Mouse (Mus musculus): ENCODE data around the gene Zbed6. TPM values are rescaled to one million over a fixed set of nuclear protein-coding genes. Genes with fewer than 3 reads are reported as not detected.

Gene Zbed6
- total and polyA plus RNA-seq, 2 experiments from 2014 or later = 0.15 to 6.0 TPM

DNA sequence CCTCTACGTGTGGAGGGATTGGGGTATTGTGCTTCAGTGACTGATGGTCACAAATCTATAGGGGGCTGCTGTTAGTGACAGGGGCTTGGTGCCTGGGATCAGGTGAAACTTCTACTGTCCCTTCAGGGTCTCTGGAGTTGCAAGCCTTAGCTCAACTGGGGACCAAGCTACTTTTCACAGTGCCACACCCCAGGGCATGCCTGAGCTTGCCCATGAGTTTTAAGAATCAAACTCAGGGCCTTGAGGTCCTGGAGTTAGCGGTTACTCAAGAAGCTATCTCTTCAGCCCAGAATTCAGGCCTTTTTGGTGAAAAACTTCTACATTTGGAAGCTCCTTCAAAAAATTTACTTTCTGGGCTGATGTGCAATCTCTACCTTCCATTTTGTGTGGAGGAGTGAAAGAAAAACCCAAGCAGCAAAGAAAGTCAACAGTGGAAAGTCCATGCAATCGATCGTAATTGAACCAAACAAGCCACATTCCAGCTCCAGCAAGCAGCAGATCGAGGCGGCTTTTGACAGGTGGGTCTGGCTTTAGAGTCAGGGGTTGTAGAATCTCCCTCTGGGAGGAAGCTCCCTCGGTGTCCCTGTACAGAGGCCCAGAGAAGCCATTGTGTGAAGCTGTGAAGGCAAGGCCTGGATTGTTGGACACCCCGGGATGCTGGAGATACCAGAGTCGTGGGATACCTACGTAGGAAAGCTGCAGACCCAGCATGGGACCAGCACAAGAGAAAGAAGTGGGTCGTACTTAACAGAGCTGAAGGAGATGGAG is 3.7 kb upstream of the Zbed6 start:
- Histone ChIP-seq H3K4me2 (ENCODE audit: low read depth, low read length) (no peak overlapping the region), H3K4me3 (ENCODE audit: low read length) (no peak overlapping the region), H3K36me3 (ENCODE audit: insufficient read depth, low read length) (no peaks in the 10 kb centered on the region), H3K9me3 (ENCODE audit: low read length) (no peaks in the 10 kb centered on the region), H3K27me3 (ENCODE audit: insufficient read depth, low read length) (no peaks in the 10 kb centered on the region), H3K9ac (replicated peaks; ENCODE audit: low read length) (no peak overlapping the region), H3K4me1 (ENCODE audit: insufficient read depth, low read length) (peaks cover 7% of the 10 kb centered on the region), H3K27ac (no peak overlapping the region)
- 59% methylated on average over 11 of the region's 11 CpGs for WGBS
- DNase-seq (ENCODE audit: low spot score) (no peak), ATAC-seq (no peak)
- no peak for TF ChIP-seq CTCF (IDR thresholded peaks at IDR 0.05; ENCODE audit: low read depth)

- Histone ChIP-seq H3K27me3 (ENCODE audit: insufficient read depth, low read length) (no peaks in the 10 kb centered on the region), H3K4me2 (ENCODE audit: low read depth, low read length) (no peak overlapping the region), H3K27ac (no peak overlapping the region), H3K9ac (replicated peaks; ENCODE audit: low read length) (no peak overlapping the region), H3K9me3 (ENCODE audit: low read length) (no peaks in the 10 kb centered on the region), H3K4me3 (ENCODE audit: low read length) (no peak overlapping the region), H3K36me3 (ENCODE audit: insufficient read depth, low read length) (no peaks in the 10 kb centered on the region; the same call in 1 of the 2 replicates), H3K4me1 (ENCODE audit: insufficient read depth, low read length) (peaks cover 8% of the 10 kb centered on the region)
- ATAC-seq (no peak), DNase-seq (ENCODE audit: low spot score) (no peak)
- TF ChIP-seq CTCF (IDR thresholded peaks at IDR 0.05; ENCODE audit: low read depth) = no peak
- WGBS = 81% methylated on average over 4 of the region's 4 CpGs
Measured at GRCm38 (mm10) chr1:133663427-133663826, 2.7 kb upstream of the Zbed6 start.

GRCm38 (mm10) chr1:133662941-133663340 is 2.3 kb upstream of the Zbed6 start:
- Histone ChIP-seq H3K27ac (no peak overlapping the region), H3K4me2 (ENCODE audit: low read depth, low read length) (no peak overlapping the region), H3K4me3 (ENCODE audit: low read length) (no peak overlapping the region), H3K36me3 (ENCODE audit: insufficient read depth, low read length) (peaks cover under 1% of the 10 kb centered on the region; the same call in 1 of the 2 replicates), H3K27me3 (ENCODE audit: insufficient read depth, low read length) (no peaks in the 10 kb centered on the region), H3K9me3 (ENCODE audit: low read length) (no peaks in the 10 kb centered on the region), H3K9ac (replicated peaks; ENCODE audit: low read length) (no peak overlapping the region), H3K4me1 (ENCODE audit: insufficient read depth, low read length) (peaks cover 8% of the 10 kb centered on the region)
- ATAC-seq = no peak
- TF ChIP-seq CTCF (IDR thresholded peaks at IDR 0.05; ENCODE audit: low read depth) = no peak
- no peak for DNase-seq (ENCODE audit: low spot score)
- 98% methylated on average over 7 of the region's 7 CpGs for WGBS

DNA sequence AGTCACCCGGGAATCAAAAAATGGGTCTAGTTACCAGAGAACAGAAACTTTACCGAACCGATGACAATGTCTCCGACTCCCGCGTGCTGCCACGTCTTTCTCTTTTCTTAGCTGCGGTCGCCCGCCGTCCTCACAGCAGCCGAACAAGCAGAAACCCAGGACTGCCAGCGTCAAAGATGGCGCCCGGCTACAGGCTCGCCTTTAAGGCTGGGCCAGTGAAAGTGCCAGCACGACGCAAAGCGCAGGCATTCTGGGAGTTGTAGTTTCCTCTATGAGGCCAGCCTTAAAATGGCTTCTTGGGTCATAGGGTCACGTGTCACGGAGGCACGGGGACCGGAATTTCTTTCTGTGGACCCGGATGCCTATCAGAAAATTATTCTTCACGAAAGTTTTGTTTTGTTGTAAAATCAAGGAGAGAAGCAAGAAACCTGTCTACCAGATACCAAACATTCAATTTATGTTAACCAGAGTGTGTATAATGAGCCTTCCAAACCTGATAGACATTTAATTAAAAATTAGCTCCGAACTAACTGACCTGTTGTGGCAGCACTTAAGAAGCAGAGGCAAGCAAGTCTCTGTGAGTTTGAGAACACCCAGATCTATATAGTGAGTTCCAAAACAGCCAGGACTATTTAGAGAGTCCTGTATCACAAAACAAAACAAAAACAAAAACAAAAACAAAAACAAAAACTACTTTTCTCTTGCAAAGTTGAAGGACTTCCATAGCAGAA is 683 bp upstream of the Zbed6 start, which contains the start of gene Gm38394:
Gene Gm38394, minus strand, starts transcription at position 116 of the 731 bp plus-strand sequence.
- peak within 1 kb of the TSS; percentile 77 for H3K9ac ChIP-seq (replicated peaks; ENCODE audit: low read length)
- peak within 1 kb of the TSS; percentile 76 for H3K4me3 ChIP-seq (ENCODE audit: low read length)
- DNase-seq (ENCODE audit: low spot score) = peak; percentile 99
- 4% methylated on average over 26 of the region's 26 CpGs for WGBS
- peak within 1 kb of the TSS; percentile 94 for H3K27ac ChIP-seq
- H3K4me2 ChIP-seq (ENCODE audit: low read depth, low read length) = peak within 1 kb of the TSS; percentile 97
- TF ChIP-seq CTCF (IDR thresholded peaks at IDR 0.05; ENCODE audit: low read depth) = no peak
- peaks cover 10% of the 10 kb centered on the region; the same call in 1 of the 2 replicates for H3K36me3 ChIP-seq (ENCODE audit: insufficient read depth, low read length)
- H3K9me3 ChIP-seq (ENCODE audit: low read length) = no peaks in the 10 kb centered on the region
- ATAC-seq = peak; percentile 99
- H3K27me3 ChIP-seq (ENCODE audit: insufficient read depth, low read length) = no peaks in the 10 kb centered on the region
- H3K4me1 ChIP-seq (ENCODE audit: insufficient read depth, low read length) = peaks cover 14% of the 10 kb centered on the region

DNA sequence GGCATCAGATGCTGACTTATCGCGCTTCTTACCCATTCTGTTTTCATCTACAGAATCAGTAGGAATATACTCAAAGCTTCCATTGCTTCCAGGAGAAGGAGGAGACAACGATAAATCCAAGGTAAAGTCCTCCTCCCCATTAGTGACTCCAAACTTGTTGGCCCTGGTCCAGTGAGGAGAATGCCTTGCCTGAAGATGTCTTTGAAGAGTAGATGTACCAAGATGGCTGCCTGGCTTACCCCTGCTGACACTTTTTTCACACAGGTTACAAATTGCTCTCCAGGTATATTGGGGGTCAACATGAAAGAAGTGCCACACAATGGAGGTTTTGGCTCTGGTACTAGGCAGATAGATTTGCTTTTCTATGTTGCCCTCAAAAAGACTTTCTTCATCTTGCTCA is 1.8 kb downstream of the Zbed6 start:
- H3K9ac ChIP-seq (replicated peaks; ENCODE audit: low read length) = no peak overlapping the region
- no peak overlapping the region for H3K27ac ChIP-seq
- H3K27me3 ChIP-seq (ENCODE audit: insufficient read depth, low read length) = no peaks in the 10 kb centered on the region
- no peak for TF ChIP-seq CTCF (IDR thresholded peaks at IDR 0.05; ENCODE audit: low read depth)
- H3K4me1 ChIP-seq (ENCODE audit: insufficient read depth, low read length) = peaks cover 16% of the 10 kb centered on the region
- no peaks in the 10 kb centered on the region for H3K9me3 ChIP-seq (ENCODE audit: low read length)
- ATAC-seq = no peak
- H3K4me3 ChIP-seq (ENCODE audit: low read length) = no peak overlapping the region
- H3K36me3 ChIP-seq (ENCODE audit: insufficient read depth, low read length) = peaks cover 10% of the 10 kb centered on the region; the same call in 1 of the 2 replicates
- H3K4me2 ChIP-seq (ENCODE audit: low read depth, low read length) = no peak overlapping the region
- 77% methylated on average over 3 of the region's 3 CpGs for WGBS
- DNase-seq (ENCODE audit: low spot score) = no peak

DNA sequence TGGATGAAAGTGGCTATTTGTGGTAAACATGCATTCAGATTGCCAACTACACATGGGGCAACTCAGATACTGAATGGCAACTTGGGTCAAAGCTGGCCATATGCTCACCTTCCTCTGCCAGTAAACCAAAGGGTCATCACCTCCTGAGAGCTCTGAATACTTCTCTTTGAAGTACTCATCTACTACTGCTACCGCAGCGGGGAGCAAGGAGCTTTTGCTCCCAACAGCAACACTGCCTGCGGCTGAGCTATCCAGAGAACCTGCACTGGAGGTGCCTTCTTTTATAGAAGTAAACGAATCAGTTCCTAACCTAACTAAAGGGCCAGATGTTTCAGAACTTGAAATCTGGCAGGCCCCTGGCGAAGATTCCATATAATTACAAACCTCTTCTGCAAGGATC is 3.9 kb downstream of the Zbed6 start:
- ATAC-seq (no peak), DNase-seq (ENCODE audit: low spot score) (no peak)
- 62% methylated on average over 5 of the region's 5 CpGs for WGBS
- no peaks in the 10 kb centered on the region for H3K9me3 ChIP-seq (ENCODE audit: low read length)
- no peak for TF ChIP-seq CTCF (IDR thresholded peaks at IDR 0.05; ENCODE audit: low read depth)
- no peak overlapping the region for H3K4me2 ChIP-seq (ENCODE audit: low read depth, low read length)
- H3K27ac ChIP-seq = no peak overlapping the region
- H3K4me3 ChIP-seq (ENCODE audit: low read length) = no peak overlapping the region
- H3K9ac ChIP-seq (replicated peaks; ENCODE audit: low read length) = no peak overlapping the region
- H3K4me1 ChIP-seq (ENCODE audit: insufficient read depth, low read length) = peaks cover 16% of the 10 kb centered on the region
- peaks cover 10% of the 10 kb centered on the region; the same call in 1 of the 2 replicates for H3K36me3 ChIP-seq (ENCODE audit: insufficient read depth, low read length)
- H3K27me3 ChIP-seq (ENCODE audit: insufficient read depth, low read length) = no peaks in the 10 kb centered on the region

Measured in hindbrain, postnatal 0 days (tissue).